Mouse (Mus musculus) CH12.LX (cell line): Measurements from ENCODE around the gene Dnajb13. TPM values are rescaled to one million over a fixed set of nuclear protein-coding genes. Genes with fewer than 3 reads are reported as not detected.

Source experiments
- DNase-seq: peaks from one replicate; pipeline ENCODE4 v3.0.0-alpha.2; 2013; ENCODE audit errors: extremely low read depth
- H3K27ac ChIP-seq: 2 replicates; pipeline ENCODE4 v1.5.1; 2012; ENCODE audit warnings: low read depth, mild to moderate bottlenecking, control low read depth, moderate library complexity; ENCODE audit not compliant: insufficient read depth
- H3K27me3 ChIP-seq: replicated peaks from 2 replicates; pipeline ENCODE3; 2012; ENCODE audit warnings: inconsistent platforms
- H3K36me3 ChIP-seq, 2 experiments: replicated peaks in 1 of 2; 2 replicates each; pipeline versions ENCODE3 to v1.6.1; 2012; ENCODE audit warnings: inconsistent platforms in 1 of 2, low read length in 1 of 2, mild to moderate bottlenecking in 1 of 2, mixed read lengths in 1 of 2, moderate library complexity in 1 of 2; ENCODE audit not compliant: control insufficient read depth in 1 of 2, insufficient read depth in 1 of 2
- H3K4me1 ChIP-seq, 2 experiments: 2 replicates each; pipeline ENCODE4 v1.6.1; 2012; ENCODE audit warnings: inconsistent platforms in 1 of 2, moderate library complexity in 1 of 2; ENCODE audit not compliant: insufficient read depth in 2 of 2, control insufficient read depth in 1 of 2
- H3K4me2 ChIP-seq: 2 replicates; pipeline ENCODE4 v1.6.1; 2012; ENCODE audit warnings: low read depth, mild to moderate bottlenecking, control low read depth; ENCODE audit not compliant: poor library complexity, insufficient read depth, severe bottlenecking
- H3K4me3 ChIP-seq, 3 experiments: fragments of 150-350 bp in 1 of 3; sonication (generic) in 1 of 3; replicated peaks in 1 of 3; 2 replicates each; pipeline versions ENCODE3 to v1.5.1; 2011 to 2012; ENCODE audit warnings: low read depth in 2 of 3, low read length in 2 of 3, mild to moderate bottlenecking in 2 of 3, moderate library complexity in 2 of 3, control low read depth in 1 of 3, improper control_type of control experiment in 1 of 3, inconsistent platforms in 1 of 3, mixed read lengths in 1 of 3; ENCODE audit not compliant: poor library complexity in 1 of 3
- H3K79me2 ChIP-seq: replicated peaks from 2 replicates; pipeline ENCODE4 v1.6.1; 2012; ENCODE audit warnings: mild to moderate bottlenecking, moderate library complexity; ENCODE audit not compliant: control insufficient read depth, poor library complexity, insufficient read depth, severe bottlenecking; ENCODE audit errors: extremely low read depth
- H3K9ac ChIP-seq: 2 replicates; pipeline ENCODE4 v1.6.1; 2012; ENCODE audit warnings: low read depth, mild to moderate bottlenecking, control low read depth, moderate library complexity; ENCODE audit not compliant: insufficient read depth
- H3K9me3 ChIP-seq: replicated peaks from 2 replicates; pipeline ENCODE3; 2012; ENCODE audit warnings: low read length, inconsistent platforms, mixed read lengths
- CHD1 ChIP-seq: IDR thresholded peaks from 2 replicates; pipeline ENCODE4 v1.6.1; 2012; ENCODE audit warnings: low read depth, low read length, improper control_type of control experiment, inconsistent platforms
- E2F4 ChIP-seq: IDR thresholded peaks from 2 replicates; pipeline ENCODE4 v1.6.1; 2011; ENCODE audit warnings: low read depth, low read length, improper control_type of control experiment; ENCODE audit not compliant: insufficient replicate concordance
- ETS1 ChIP-seq: conservative IDR thresholded peaks from 2 replicates; pipeline ENCODE4 v1.6.1; 2012; ENCODE audit warnings: low read depth, mild to moderate bottlenecking, inconsistent platforms, low read length, improper control_type of control experiment, moderate library complexity
- HCFC1 ChIP-seq: IDR thresholded peaks from 2 replicates; pipeline ENCODE4 v1.6.1; 2012; ENCODE audit warnings: low read depth, mild to moderate bottlenecking, inconsistent platforms, low read length, improper control_type of control experiment
- KAT2A ChIP-seq: IDR thresholded peaks from 2 replicates; pipeline ENCODE4 v1.6.1; 2012; ENCODE audit warnings: low read length, improper control_type of control experiment, inconsistent platforms; ENCODE audit not compliant: insufficient replicate concordance
- MAX ChIP-seq: IDR thresholded peaks from 2 replicates; pipeline ENCODE4 v1.6.1; 2011; ENCODE audit warnings: low read length, improper control_type of control experiment
- MEF2A ChIP-seq: IDR thresholded peaks from 2 replicates; pipeline ENCODE4 v1.6.1; 2014; ENCODE audit warnings: low read depth, mild to moderate bottlenecking, inconsistent platforms, low read length, improper control_type of control experiment, borderline replicate concordance
- NELFE ChIP-seq: IDR thresholded peaks from 2 replicates; pipeline ENCODE4 v1.6.1; 2011; ENCODE audit warnings: low read depth, low read length, improper control_type of control experiment
- POLR2AphosphoS2 ChIP-seq: IDR thresholded peaks from 2 replicates; pipeline ENCODE4 v1.6.1; 2011; ENCODE audit warnings: low read depth, low read length, improper control_type of control experiment
- RAD21 ChIP-seq: IDR thresholded peaks from 2 replicates; pipeline ENCODE4 v1.6.1; 2011; ENCODE audit warnings: low read depth, mild to moderate bottlenecking, low read length, improper control_type of control experiment, moderate library complexity
- UBTF ChIP-seq: IDR thresholded peaks from 2 replicates; pipeline ENCODE4 v1.6.1; 2012; ENCODE audit warnings: low read depth, mild to moderate bottlenecking, inconsistent platforms, low read length, improper control_type of control experiment, moderate library complexity
- ZMIZ1 ChIP-seq: IDR thresholded peaks from 2 replicates; pipeline ENCODE4 v1.6.1; 2012; ENCODE audit warnings: low read depth, mild to moderate bottlenecking, inconsistent platforms, low read length, improper control_type of control experiment
- ZNF384 ChIP-seq: IDR thresholded peaks from 2 replicates; pipeline ENCODE4 v1.6.1; 2012; ENCODE audit warnings: low read depth, low read length, improper control_type of control experiment, inconsistent platforms
- dilution Hi-C: fragments of 300-500 bp; cut with MboI; formaldehyde crosslinking; loops from 2 replicates; pipeline ENCODE4 v1.14.3; 2020; ENCODE audit warnings: low sequenced_read_pairs; ENCODE audit not compliant: extremely low pct_unique_long_range_greater_than_20kb, extremely low pct_ligation_motif_present
- in situ Hi-C: fragments of 300-500 bp; cut with MboI; formaldehyde crosslinking; loops from 3 replicates; pipeline ENCODE4 v1.14.3; 2019; ENCODE audit warnings: low sequenced_read_pairs, low pct_ligation_motif_present, low pct_unique_long_range_greater_than_20kb, mixed read lengths
- polyA plus RNA-seq: library from polyadenylated mRNA; unstranded; fragments of >175 nt; gene quantifications from 2 replicates; pipeline ENCODE4 v1.2.1, GENCODE M21; 2012; ENCODE audit warnings: low read depth; ENCODE audit not compliant: insufficient read length
- total RNA-seq, 2 experiments: library from RNA; depleted of rRNA; stranded (reverse); fragments of 300-350 nt in 1 of 2; fragments of >200 nt in 1 of 2; gene quantifications; 2 replicates each; pipeline ENCODE4 v1.2.3; 2012 to 2014

The Dnajb13 gene
- total RNA-seq (2012; rRNA removed), result 11.8 and 15.6 TPM in 2 replicates
- total RNA-seq (2014; rRNA removed), result 24.5 and 32.0 TPM in 2 replicates
- polyA plus RNA-seq, result 13.9 and 17.8 TPM in 2 replicates

GRCm38 (mm10) chr7:100514573-100514972 is at the start of gene Dnajb13:
Dnajb13 (minus strand) TSS chr7:100514960.
- dilution Hi-C loops, result no loop called here

GRCm38 (mm10) chr7:100561861-100562587 is 47.3 kb upstream of the Dnajb13 start:
- no peaks in the 10 kb centered on the region for H3K27me3 ChIP-seq
- TF ChIP-seq POLR2AphosphoS2, result no peak
- no peak for TF ChIP-seq ZMIZ1
- TF ChIP-seq RAD21, result no peak
- TF ChIP-seq NELFE, result no peak
- TF ChIP-seq E2F4, result no peak
- no peak for TF ChIP-seq MAX
- TF ChIP-seq CHD1, result no peak
- TF ChIP-seq UBTF, result no peak
- TF ChIP-seq KAT2A, result no peak
- TF ChIP-seq ZNF384, result no peak
- TF ChIP-seq MEF2A, result no peak
- TF ChIP-seq, all 38 proteins: peak for 0
- in situ Hi-C loops, result no loop called here
- H3K36me3 ChIP-seq, result peaks cover 2 to 67% of the 10 kb centered on the region in 2 experiments
- dilution Hi-C loops, result no loop called here
- H3K9me3 ChIP-seq, result no peaks in the 10 kb centered on the region
- no peak overlapping the region for H3K4me2 ChIP-seq
- no peaks in the 10 kb centered on the region for H3K79me2 ChIP-seq
- no peak overlapping the region for H3K9ac ChIP-seq
- no peak for DNase-seq
- no peak overlapping the region for H3K27ac ChIP-seq
- H3K4me3 ChIP-seq, result no peak overlapping the region
- no peaks in the 10 kb centered on the region for H3K4me1 ChIP-seq

More at GRCm38 (mm10) chr7:100514573-100514972, at the start of gene Dnajb13:
- peaks cover 0 to 2% of the 10 kb centered on the region in 2 experiments for H3K36me3 ChIP-seq
- H3K79me2 ChIP-seq, result no peaks in the 10 kb centered on the region
- H3K27ac ChIP-seq, result no peak within 1 kb of the TSS
- no peaks in the 10 kb centered on the region for H3K9me3 ChIP-seq
- no peak within 1 kb of the TSS for H3K9ac ChIP-seq
- H3K4me1 ChIP-seq, result peaks cover 11 to 22% of the 10 kb centered on the region in 2 experiments
- no peak for DNase-seq
- no peaks in the 10 kb centered on the region for H3K27me3 ChIP-seq
- no peak within 1 kb of the TSS for H3K4me3 ChIP-seq
- TF ChIP-seq HCFC1 (peak; percentile 51), ETS1 (no peak), CHD1 (no peak)
- H3K4me2 ChIP-seq, result no peak within 1 kb of the TSS
- in situ Hi-C loops, result no loop called here
